Mouse (Mus musculus) heart, embryonic 16.5 days (tissue): ENCODE results near the gene Sema5b. TPM values are rescaled to one million over a fixed set of nuclear protein-coding genes. Genes with fewer than 3 reads are reported as not detected.

ENCODE experiments used
- ATAC-seq: fragments of 200-750 bp; cut with Nextera tagmentation; replicated peaks from 2 replicates; pipeline ENCODE4 v1.8.0; 2017; ENCODE audit warnings: moderate number of reproducible peaks; ENCODE audit not compliant: insufficient read depth, low FRiP score; ENCODE audit errors: extremely low read depth
- H3K27ac ChIP-seq: fragments of 300-500 bp; sonication (generic); 2 replicates; pipeline ENCODE4 v1.5.1; 2014; ENCODE audit warnings: mild to moderate bottlenecking, low read length, control low read depth, moderate library complexity
- H3K27me3 ChIP-seq: fragments of 300-500 bp; sonication (generic); 2 replicates; pipeline ENCODE4 v1.6.1; 2014; ENCODE audit warnings: low read length, mixed read lengths; ENCODE audit not compliant: control insufficient read depth, insufficient read depth
- H3K36me3 ChIP-seq: fragments of 300-500 bp; sonication (generic); 2 replicates; pipeline ENCODE4 v1.6.1; 2014; ENCODE audit not compliant: control insufficient read depth, insufficient read depth
- H3K4me1 ChIP-seq: fragments of 300-500 bp; sonication (generic); 2 replicates; pipeline ENCODE4 v1.6.1; 2014; ENCODE audit warnings: low read length, mixed read lengths; ENCODE audit not compliant: control insufficient read depth, insufficient read depth
- H3K4me2 ChIP-seq: fragments of 300-500 bp; sonication (generic); 2 replicates; pipeline ENCODE4 v1.6.1; 2014; ENCODE audit warnings: low read depth, mild to moderate bottlenecking, control low read depth, low read length
- H3K4me3 ChIP-seq: fragments of 300-500 bp; sonication (generic); 2 replicates; pipeline ENCODE4 v1.5.1; 2014; ENCODE audit warnings: mild to moderate bottlenecking, control low read depth, low read length
- H3K9ac ChIP-seq: fragments of 300-500 bp; sonication (generic); 2 replicates; pipeline ENCODE4 v1.6.1; 2014; ENCODE audit warnings: low read length, control low read depth
- H3K9me3 ChIP-seq: fragments of 300-500 bp; sonication (generic); replicated peaks from 2 replicates; pipeline ENCODE4 v1.6.1; 2016; ENCODE audit warnings: low read length; ENCODE audit not compliant: control insufficient read depth
- WGBS: fragments of 180-500 bp; shearing (Covaris S2); extraction: QIAGEN DNeasy Blood & Tissue Kit; methylation state at CpG from one replicate; pipeline ENCODE4 v1.1.7; 2014; 5-methylcytosine and 5-hydroxymethylcytosine counted together
- polyA plus RNA-seq: library from polyadenylated mRNA; unstranded; fragments of >200 nt; fragmentation: Nextera tagmentation; extraction: Ambion mirVana; gene quantifications from 2 replicates; pipeline ENCODE4 v1.2.1, GENCODE M21; 2015

The Sema5b gene
- polyA plus RNA-seq, 1 experiment from 2014 or later, result 3.1 TPM

DNA sequence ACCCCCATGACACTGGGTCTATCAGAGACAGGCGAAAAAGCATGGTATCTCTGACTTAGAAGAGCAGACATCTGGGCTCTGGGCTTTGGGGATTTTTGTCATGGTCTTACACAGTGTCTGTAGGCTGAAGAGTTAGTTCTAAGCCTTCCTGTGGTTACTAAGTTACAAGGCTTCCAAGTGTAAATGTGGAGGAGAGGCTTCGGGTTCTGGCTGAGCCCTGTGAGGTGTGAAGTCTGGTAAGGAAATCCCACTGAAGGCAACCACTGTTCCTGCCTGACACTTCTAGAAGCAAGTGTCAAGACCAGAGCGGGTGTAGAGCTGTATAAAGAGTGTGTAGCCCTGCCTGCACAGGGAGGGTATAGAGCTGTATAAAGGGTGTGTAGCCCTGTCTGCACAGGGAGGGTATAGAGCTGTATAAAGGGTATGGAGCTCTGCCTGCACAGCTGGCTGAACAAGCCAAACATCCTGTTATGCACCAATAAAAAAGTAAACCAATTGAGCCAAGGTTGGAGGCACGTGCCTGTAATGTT is 42.7 kb downstream of the Sema5b start:
- 64% methylated on average over 4 of the region's 4 CpGs for WGBS
- ATAC-seq, result no peak
- H3K9ac ChIP-seq, result no peak overlapping the region
- H3K36me3 ChIP-seq, result no peaks in the 10 kb centered on the region
- H3K9me3 ChIP-seq, result no peaks in the 10 kb centered on the region
- H3K27me3 ChIP-seq, result peaks cover 6% of the 10 kb centered on the region
- no peak overlapping the region for H3K27ac ChIP-seq
- H3K4me1 ChIP-seq, result peaks cover 5% of the 10 kb centered on the region; the same call in 1 of the 2 replicates
- no peak overlapping the region for H3K4me2 ChIP-seq
- no peak overlapping the region for H3K4me3 ChIP-seq

DNA sequence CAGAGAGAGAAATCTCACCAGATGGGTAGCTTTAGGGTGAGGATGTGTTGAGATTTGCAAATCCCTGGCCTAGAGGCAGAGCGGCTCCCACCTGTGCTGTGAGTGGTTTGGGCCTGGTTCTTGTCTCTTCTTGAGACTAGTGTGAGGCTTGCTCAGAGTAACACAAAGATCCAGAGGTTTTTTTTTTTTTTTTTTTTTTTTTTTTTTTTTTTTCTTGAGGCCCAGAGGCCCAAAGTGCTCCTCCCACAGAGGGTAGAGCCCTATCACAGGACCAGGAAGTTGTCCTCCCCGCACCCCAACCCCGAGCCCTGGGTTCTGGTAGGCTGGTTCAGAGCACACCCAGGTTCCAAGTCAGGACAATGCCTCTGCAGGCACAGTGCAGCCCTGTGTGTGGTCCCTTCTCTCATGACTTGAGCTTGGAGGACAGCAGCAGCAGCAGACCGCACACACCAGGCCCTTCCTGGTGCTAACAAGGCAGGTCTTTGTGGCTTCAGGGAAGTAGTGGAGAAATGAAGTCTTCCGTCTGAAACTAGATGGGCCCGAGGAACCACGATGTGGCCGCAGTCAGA is 44.3 kb downstream of the Sema5b start:
- no peaks in the 10 kb centered on the region for H3K9me3 ChIP-seq
- no peaks in the 10 kb centered on the region for H3K36me3 ChIP-seq
- H3K4me2 ChIP-seq, result no peak overlapping the region
- WGBS, result 83% methylated on average over 8 of the region's 8 CpGs
- H3K27me3 ChIP-seq, result peaks cover 15% of the 10 kb centered on the region
- no peak overlapping the region for H3K9ac ChIP-seq
- no peak overlapping the region for H3K27ac ChIP-seq
- no peak overlapping the region for H3K4me3 ChIP-seq
- peaks cover 5% of the 10 kb centered on the region; the same call in 1 of the 2 replicates for H3K4me1 ChIP-seq
- no peak for ATAC-seq

DNA sequence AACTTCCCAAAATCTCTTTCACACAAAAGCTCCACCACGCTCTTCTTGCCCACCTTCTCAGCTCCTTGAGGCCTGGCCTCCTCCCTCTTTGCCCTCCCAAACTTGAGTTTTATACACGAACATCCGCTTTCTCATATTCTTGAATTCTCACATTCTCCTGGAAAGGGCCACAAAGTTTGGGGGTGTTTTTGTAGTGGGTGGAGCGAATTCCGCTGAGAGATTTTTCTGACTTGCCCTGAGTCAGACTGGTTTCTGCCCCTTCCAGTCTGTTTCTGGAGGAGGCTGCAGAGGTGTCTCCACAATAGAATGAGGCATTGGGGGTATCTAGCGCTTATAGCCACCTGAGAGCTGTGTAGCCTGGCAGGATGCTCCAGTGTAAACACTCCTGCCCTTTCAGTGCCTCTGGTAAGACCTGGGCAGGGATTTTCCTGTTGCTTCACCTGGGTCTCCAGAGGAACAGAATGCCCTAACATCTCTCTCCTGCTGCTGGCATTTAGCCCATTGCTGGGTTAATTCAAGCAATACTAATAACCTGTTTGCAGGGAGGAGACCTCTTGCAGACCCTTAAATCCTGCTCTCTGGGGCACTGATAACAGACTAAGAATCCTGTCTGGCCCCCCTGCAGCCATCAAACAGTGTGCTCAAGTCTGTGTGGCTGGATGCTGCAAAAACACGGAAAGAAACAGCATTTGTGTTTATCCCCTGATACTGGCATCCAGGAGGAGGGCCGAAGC is 46.3 kb downstream of the Sema5b start:
- Histone ChIP-seq H3K4me1 (peaks cover 6% of the 10 kb centered on the region; the same call in 1 of the 2 replicates), H3K36me3 (no peaks in the 10 kb centered on the region), H3K4me3 (no peak overlapping the region), H3K9me3 (no peaks in the 10 kb centered on the region), H3K27ac (no peak overlapping the region), H3K4me2 (peak overlapping the region; percentile 59; the same call in 1 of the 2 replicates), H3K9ac (no peak overlapping the region), H3K27me3 (peaks cover 21% of the 10 kb centered on the region)
- WGBS, result 71% methylated on average over 8 of the region's 8 CpGs
- no peak for ATAC-seq

DNA sequence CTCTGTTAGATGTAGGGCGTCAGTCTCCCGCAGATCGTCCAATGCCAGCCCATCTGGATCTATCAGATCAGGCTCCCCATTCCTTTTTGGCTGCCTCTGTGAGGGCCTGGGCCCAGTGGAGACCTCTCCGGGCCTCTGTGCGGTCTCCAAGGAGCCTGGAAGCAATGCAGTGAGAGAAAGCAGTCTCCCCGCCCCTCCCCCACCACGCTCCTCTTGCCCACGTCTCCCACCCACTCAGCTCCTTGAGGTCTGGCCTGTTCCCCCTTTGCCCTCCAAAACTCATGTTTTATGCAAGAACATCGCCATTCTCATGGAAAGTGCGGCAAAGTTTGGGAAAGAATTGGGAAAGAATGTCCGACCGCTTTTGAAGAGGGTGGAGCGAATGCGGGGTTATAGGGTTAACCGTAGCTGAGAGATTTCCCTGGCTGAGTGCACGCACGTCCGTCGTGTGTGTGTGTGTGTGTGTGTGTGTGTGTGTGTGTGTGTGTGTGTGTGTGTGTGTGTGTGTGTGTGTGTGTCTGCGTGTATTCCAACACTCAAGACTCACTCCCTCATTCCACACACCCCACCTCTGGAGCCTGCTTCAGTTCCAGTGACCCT is 47.0 kb downstream of the Sema5b start:
- Histone ChIP-seq H3K9me3 (no peaks in the 10 kb centered on the region), H3K27ac (no peak overlapping the region), H3K9ac (peak overlapping the region; percentile 1; the same call in 1 of the 2 replicates), H3K4me3 (peak overlapping the region; percentile 43), H3K36me3 (no peaks in the 10 kb centered on the region), H3K4me2 (peak overlapping the region; percentile 59), H3K4me1 (peaks cover 13% of the 10 kb centered on the region), H3K27me3 (peaks cover 21% of the 10 kb centered on the region)
- ATAC-seq, result no peak
- WGBS, result 7% methylated on average over 20 of the region's 20 CpGs

DNA sequence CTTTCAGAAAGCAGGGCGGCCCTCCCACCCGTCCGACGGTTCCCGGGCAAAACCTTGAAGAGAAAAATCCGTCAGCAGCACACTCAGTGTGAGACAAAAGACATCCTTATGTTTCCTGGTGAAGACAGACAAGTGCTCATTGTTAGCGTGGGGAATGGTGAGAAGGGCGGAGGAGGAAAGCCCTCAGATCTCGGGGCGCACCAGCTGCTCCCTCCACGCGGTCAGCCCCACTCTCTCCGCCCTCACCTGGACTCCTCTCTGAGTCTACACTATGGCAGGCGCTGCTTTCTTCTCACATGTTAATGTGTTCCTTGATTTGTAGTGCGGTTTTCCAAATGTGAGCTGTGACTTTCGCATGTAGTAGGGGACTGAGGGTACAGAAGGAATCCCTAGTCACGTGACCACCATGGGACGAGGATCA is 47.8 kb downstream of the Sema5b start:
- Histone ChIP-seq H3K36me3 (no peaks in the 10 kb centered on the region), H3K4me1 (peaks cover 13% of the 10 kb centered on the region), H3K27me3 (peaks cover 21% of the 10 kb centered on the region), H3K27ac (no peak overlapping the region), H3K4me2 (peak overlapping the region; percentile 19; the same call in 1 of the 2 replicates), H3K9me3 (peaks cover 5% of the 10 kb centered on the region), H3K4me3 (0 out of 2 replicates have a peak overlapping the region, but pooled peaks have one; percentile 9), H3K9ac (no peak overlapping the region)
- no peak for ATAC-seq
- 18% methylated on average over 18 of the region's 18 CpGs for WGBS

DNA sequence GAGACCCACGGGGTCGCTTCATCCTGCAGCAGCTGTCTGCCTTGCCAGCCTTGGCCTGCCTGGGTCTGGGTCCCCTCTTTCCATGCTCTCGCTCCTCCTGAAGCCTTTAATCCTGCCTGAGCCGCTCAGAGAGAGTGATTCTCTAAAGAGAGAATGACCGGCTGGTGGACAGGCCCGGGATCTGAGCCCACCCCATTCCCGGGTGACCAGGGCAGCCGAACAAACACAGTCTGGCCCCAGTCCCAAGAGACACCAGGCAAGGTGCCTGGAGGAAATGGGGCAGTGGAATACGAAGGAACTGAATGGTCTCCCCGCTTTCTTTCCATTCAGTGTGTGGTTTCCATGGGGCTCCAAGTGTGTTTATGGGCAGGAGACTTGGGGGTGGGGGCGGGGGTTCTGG is 50.8 kb downstream of the Sema5b start:
- Histone ChIP-seq H3K4me1 (peaks cover 16% of the 10 kb centered on the region), H3K9me3 (peaks cover 5% of the 10 kb centered on the region), H3K27ac (no peak overlapping the region), H3K4me2 (no peak overlapping the region), H3K4me3 (no peak overlapping the region), H3K36me3 (no peaks in the 10 kb centered on the region), H3K27me3 (peaks cover 21% of the 10 kb centered on the region), H3K9ac (no peak overlapping the region)
- ATAC-seq, result no peak
- 43% methylated on average over 11 of the region's 11 CpGs for WGBS

DNA sequence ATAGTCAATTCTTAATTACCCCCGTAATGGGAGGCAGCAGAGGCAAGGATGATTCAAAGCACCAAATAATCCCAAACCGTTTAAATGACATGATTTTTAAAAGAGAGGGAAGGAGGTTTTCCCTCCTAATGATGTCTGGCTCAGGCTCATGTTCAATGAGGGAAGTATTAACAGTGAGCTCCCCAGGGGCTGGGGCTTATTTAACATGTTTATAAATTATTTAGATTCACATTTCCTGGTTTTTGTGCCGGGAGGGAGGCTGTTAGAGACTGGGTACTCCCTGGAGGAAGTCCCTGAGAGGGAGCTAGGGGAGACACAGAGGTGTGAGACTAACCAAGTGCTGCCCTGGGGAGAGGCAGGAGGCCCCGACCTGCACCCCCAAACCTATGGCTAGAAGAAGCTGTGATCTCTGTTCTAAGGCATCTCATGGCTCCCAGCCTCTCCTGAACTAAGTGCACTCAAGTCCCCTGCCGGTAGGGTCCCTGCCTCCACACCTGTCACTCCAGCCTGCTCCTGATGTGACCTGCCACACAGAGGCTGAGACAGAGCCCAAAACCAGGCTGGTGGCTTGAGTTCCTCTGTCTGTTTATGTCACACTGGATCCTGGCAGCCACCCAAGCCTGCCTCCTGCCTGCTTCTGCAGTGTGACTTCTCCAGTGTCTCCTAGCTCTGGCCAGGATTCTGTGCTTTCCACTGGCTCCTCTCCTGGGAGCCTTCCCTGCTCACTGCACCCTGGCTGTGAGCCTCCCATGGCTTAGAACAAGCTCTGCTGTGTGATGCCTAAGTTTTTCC is 51.5 kb downstream of the Sema5b start:
- no peak overlapping the region for H3K4me2 ChIP-seq
- 30% methylated on average over 5 of the region's 5 CpGs for WGBS
- 0 out of 2 replicates have a peak, but pooled peaks have one; percentile 37 for ATAC-seq
- no peak overlapping the region for H3K27ac ChIP-seq
- peaks cover 16% of the 10 kb centered on the region for H3K27me3 ChIP-seq
- no peak overlapping the region for H3K4me3 ChIP-seq
- H3K36me3 ChIP-seq, result no peaks in the 10 kb centered on the region
- peaks cover 5% of the 10 kb centered on the region for H3K9me3 ChIP-seq
- no peak overlapping the region for H3K9ac ChIP-seq
- peaks cover 20% of the 10 kb centered on the region for H3K4me1 ChIP-seq

DNA sequence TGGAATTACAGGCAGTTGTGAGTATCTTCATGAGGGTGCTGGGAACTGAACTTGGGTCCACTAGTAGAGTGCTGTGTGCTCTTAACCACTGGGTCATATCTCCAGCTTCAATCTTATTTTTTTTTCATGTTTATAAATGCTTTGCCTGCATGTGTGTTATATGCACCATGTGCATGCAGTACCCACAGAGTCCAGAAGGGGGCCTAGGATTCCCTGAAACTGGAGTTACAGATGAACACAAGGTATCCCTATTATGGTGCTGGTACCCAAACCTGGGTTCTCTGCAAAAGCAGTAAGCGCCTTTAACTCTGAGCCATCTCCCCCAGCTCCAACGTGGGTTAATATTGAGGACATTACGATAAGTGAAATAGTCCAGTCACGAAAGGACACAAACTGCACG is 52.5 kb downstream of the Sema5b start:
- Histone ChIP-seq H3K27ac (no peak overlapping the region), H3K9me3 (peaks cover 5% of the 10 kb centered on the region), H3K9ac (no peak overlapping the region), H3K4me1 (peaks cover 15% of the 10 kb centered on the region), H3K4me3 (no peak overlapping the region), H3K4me2 (no peak overlapping the region), H3K27me3 (peaks cover 15% of the 10 kb centered on the region), H3K36me3 (no peaks in the 10 kb centered on the region)
- WGBS, result 75% methylated on average over 5 of the region's 5 CpGs
- ATAC-seq, result no peak
